Mouse (Mus musculus): Measurements from ENCODE around the gene Agfg1. TPM values are rescaled to one million over a fixed set of nuclear protein-coding genes. Genes with fewer than 3 reads are reported as not detected.

The Agfg1 gene
- polyA plus RNA-seq, 1 experiment from 2014 or later, result 33.7 TPM

- Histone ChIP-seq H3K36me3 (ENCODE audit: control insufficient read depth, insufficient read depth) (no peaks in the 10 kb centered on the region), H3K9ac (replicated peaks; ENCODE audit: low read depth, low read length) (no peak overlapping the region), H3K4me2 (ENCODE audit: low read length) (no peak overlapping the region), H3K4me1 (replicated peaks; ENCODE audit: control insufficient read depth, insufficient read depth, low read length) (no peaks in the 10 kb centered on the region), H3K9me3 (ENCODE audit: control insufficient read depth, low read length) (no peaks in the 10 kb centered on the region), H3K27ac (ENCODE audit: low read length) (no peak overlapping the region), H3K27me3 (replicated peaks; ENCODE audit: control insufficient read depth, insufficient read depth, low read length) (no peaks in the 10 kb centered on the region), H3K4me3 (replicated peaks; ENCODE audit: low read length) (no peak overlapping the region)
- WGBS, result 57% methylated on average over 9 of the region's 9 CpGs
- no peak for ATAC-seq
Observed at GRCm38 (mm10) chr1:82831547-82832240, 7.6 kb upstream of the Agfg1 start.

GRCm38 (mm10) chr1:82832495-82833021 lies 6.7 kb upstream of the Agfg1 start:
- Histone ChIP-seq H3K27ac (ENCODE audit: low read length) (no peak overlapping the region), H3K36me3 (ENCODE audit: control insufficient read depth, insufficient read depth) (no peaks in the 10 kb centered on the region), H3K27me3 (replicated peaks; ENCODE audit: control insufficient read depth, insufficient read depth, low read length) (no peaks in the 10 kb centered on the region), H3K9me3 (ENCODE audit: control insufficient read depth, low read length) (no peaks in the 10 kb centered on the region), H3K4me3 (replicated peaks; ENCODE audit: low read length) (no peak overlapping the region), H3K4me2 (ENCODE audit: low read length) (no peak overlapping the region), H3K9ac (replicated peaks; ENCODE audit: low read depth, low read length) (no peak overlapping the region), H3K4me1 (replicated peaks; ENCODE audit: control insufficient read depth, insufficient read depth, low read length) (no peaks in the 10 kb centered on the region)
- 80% methylated on average over 11 of the region's 11 CpGs for WGBS
- no peak for ATAC-seq

- no peak for ATAC-seq
- H3K27me3 ChIP-seq (replicated peaks; ENCODE audit: control insufficient read depth, insufficient read depth, low read length), result no peaks in the 10 kb centered on the region
- no peak overlapping the region for H3K4me2 ChIP-seq (ENCODE audit: low read length)
- no peak overlapping the region for H3K4me3 ChIP-seq (replicated peaks; ENCODE audit: low read length)
- no peaks in the 10 kb centered on the region for H3K36me3 ChIP-seq (ENCODE audit: control insufficient read depth, insufficient read depth)
- peaks cover under 1% of the 10 kb centered on the region; the same call in 1 of the 2 replicates for H3K4me1 ChIP-seq (replicated peaks; ENCODE audit: control insufficient read depth, insufficient read depth, low read length)
- no peak overlapping the region for H3K9ac ChIP-seq (replicated peaks; ENCODE audit: low read depth, low read length)
- H3K27ac ChIP-seq (ENCODE audit: low read length), result no peak overlapping the region
- H3K9me3 ChIP-seq (ENCODE audit: control insufficient read depth, low read length), result no peaks in the 10 kb centered on the region
- 97% methylated on average over 2 of the region's 2 CpGs for WGBS
Observed at GRCm38 (mm10) chr1:82833501-82833900, 5.8 kb upstream of the Agfg1 start.

GRCm38 (mm10) chr1:82834572-82834971 lies 4.7 kb upstream of the Agfg1 start:
- ATAC-seq, result no peak
- no peak overlapping the region for H3K27ac ChIP-seq (ENCODE audit: low read length)
- no peak overlapping the region for H3K9ac ChIP-seq (replicated peaks; ENCODE audit: low read depth, low read length)
- no peak overlapping the region for H3K4me2 ChIP-seq (ENCODE audit: low read length)
- H3K9me3 ChIP-seq (ENCODE audit: control insufficient read depth, low read length), result no peaks in the 10 kb centered on the region
- H3K4me3 ChIP-seq (replicated peaks; ENCODE audit: low read length), result no peak overlapping the region
- no peaks in the 10 kb centered on the region for H3K27me3 ChIP-seq (replicated peaks; ENCODE audit: control insufficient read depth, insufficient read depth, low read length)
- WGBS, result 79% methylated on average over 8 of the region's 8 CpGs
- H3K4me1 ChIP-seq (replicated peaks; ENCODE audit: control insufficient read depth, insufficient read depth, low read length), result peaks cover 4% of the 10 kb centered on the region; the same call in 1 of the 2 replicates
- H3K36me3 ChIP-seq (ENCODE audit: control insufficient read depth, insufficient read depth), result no peaks in the 10 kb centered on the region

GRCm38 (mm10) chr1:82836342-82837217 lies 2.7 kb upstream of the Agfg1 start:
- no peak overlapping the region for H3K4me3 ChIP-seq (replicated peaks; ENCODE audit: low read length)
- no peak for ATAC-seq
- no peaks in the 10 kb centered on the region for H3K27me3 ChIP-seq (replicated peaks; ENCODE audit: control insufficient read depth, insufficient read depth, low read length)
- H3K9ac ChIP-seq (replicated peaks; ENCODE audit: low read depth, low read length), result no peak overlapping the region
- WGBS, result 84% methylated on average over 13 of the region's 13 CpGs
- no peak overlapping the region for H3K4me2 ChIP-seq (ENCODE audit: low read length)
- no peaks in the 10 kb centered on the region for H3K9me3 ChIP-seq (ENCODE audit: control insufficient read depth, low read length)
- no peak overlapping the region for H3K27ac ChIP-seq (ENCODE audit: low read length)
- peaks cover 13% of the 10 kb centered on the region for H3K4me1 ChIP-seq (replicated peaks; ENCODE audit: control insufficient read depth, insufficient read depth, low read length)
- no peaks in the 10 kb centered on the region for H3K36me3 ChIP-seq (ENCODE audit: control insufficient read depth, insufficient read depth)

GRCm38 (mm10) chr1:82837579-82837978 lies 1.7 kb upstream of the Agfg1 start:
- no peak for ATAC-seq

GRCm38 (mm10) chr1:82838469-82839295 lies 601 bp upstream of the Agfg1 start:
- Histone ChIP-seq H3K9ac (replicated peaks; ENCODE audit: low read depth, low read length) (peak overlapping the region; percentile 92), H3K27ac (ENCODE audit: low read length) (peak overlapping the region; percentile 62), H3K27me3 (replicated peaks; ENCODE audit: control insufficient read depth, insufficient read depth, low read length) (no peaks in the 10 kb centered on the region), H3K4me1 (replicated peaks; ENCODE audit: control insufficient read depth, insufficient read depth, low read length) (peaks cover 15% of the 10 kb centered on the region), H3K4me2 (ENCODE audit: low read length) (peak overlapping the region; percentile 77), H3K36me3 (ENCODE audit: control insufficient read depth, insufficient read depth) (no peaks in the 10 kb centered on the region), H3K9me3 (ENCODE audit: control insufficient read depth, low read length) (no peaks in the 10 kb centered on the region), H3K4me3 (replicated peaks; ENCODE audit: low read length) (peak overlapping the region; percentile 96)
- no peak; the same call in 1 of the 2 replicates for ATAC-seq
- 27% methylated on average over 18 of the region's 18 CpGs for WGBS

More at GRCm38 (mm10) chr1:82837579-82837978, 1.7 kb upstream of the Agfg1 start:
- H3K36me3 ChIP-seq (ENCODE audit: control insufficient read depth, insufficient read depth), result no peaks in the 10 kb centered on the region
- no peak overlapping the region for H3K9ac ChIP-seq (replicated peaks; ENCODE audit: low read depth, low read length)
- no peak overlapping the region for H3K4me3 ChIP-seq (replicated peaks; ENCODE audit: low read length)
- peaks cover 15% of the 10 kb centered on the region for H3K4me1 ChIP-seq (replicated peaks; ENCODE audit: control insufficient read depth, insufficient read depth, low read length)
- 85% methylated on average over 6 of the region's 6 CpGs for WGBS
- no peaks in the 10 kb centered on the region for H3K27me3 ChIP-seq (replicated peaks; ENCODE audit: control insufficient read depth, insufficient read depth, low read length)
- H3K9me3 ChIP-seq (ENCODE audit: control insufficient read depth, low read length), result no peaks in the 10 kb centered on the region
- H3K27ac ChIP-seq (ENCODE audit: low read length), result no peak overlapping the region
- no peak overlapping the region for H3K4me2 ChIP-seq (ENCODE audit: low read length)

GRCm38 (mm10) chr1:82839614-82840421 lies 535 bp downstream of the Agfg1 start:
- Histone ChIP-seq H3K9me3 (ENCODE audit: control insufficient read depth, low read length) (no peaks in the 10 kb centered on the region), H3K4me2 (ENCODE audit: low read length) (peak overlapping the region; percentile 78), H3K36me3 (ENCODE audit: control insufficient read depth, insufficient read depth) (no peaks in the 10 kb centered on the region), H3K4me1 (replicated peaks; ENCODE audit: control insufficient read depth, insufficient read depth, low read length) (peaks cover 19% of the 10 kb centered on the region), H3K27me3 (replicated peaks; ENCODE audit: control insufficient read depth, insufficient read depth, low read length) (no peaks in the 10 kb centered on the region), H3K9ac (replicated peaks; ENCODE audit: low read depth, low read length) (peak overlapping the region; percentile 92), H3K4me3 (replicated peaks; ENCODE audit: low read length) (peak overlapping the region; percentile 96), H3K27ac (ENCODE audit: low read length) (peak overlapping the region; percentile 78; the same call in 1 of the 2 replicates)
- ATAC-seq, result peak; percentile 76
- WGBS, result under 1% methylated on average over 65 of the region's 86 CpGs

Measured in forebrain, embryonic 16.5 days (tissue).